Mouse (Mus musculus) forebrain, embryonic 11.5 days (tissue): ENCODE measurements around the gene Ccdc28b. TPM values are rescaled to one million over a fixed set of nuclear protein-coding genes. Genes with fewer than 3 reads are reported as not detected.

Source experiments
- ATAC-seq: fragments of 200-750 bp; cut with Nextera tagmentation; replicated peaks from 2 replicates; pipeline ENCODE4 v1.8.0; 2017; ENCODE audit warnings: moderate TSS enrichment; ENCODE audit not compliant: low FRiP score
- DNase-seq: peaks from one replicate; pipeline ENCODE4 v3.0.0-alpha.2; 2017; ENCODE audit warnings: low spot score
- H3K27ac ChIP-seq: fragments of 300-500 bp; sonication (generic); 2 replicates; pipeline ENCODE4 v1.5.1; 2014; ENCODE audit warnings: low read depth, low read length
- H3K27me3 ChIP-seq: fragments of 300-500 bp; sonication (generic); 2 replicates; pipeline ENCODE4 v1.6.1; 2014; ENCODE audit warnings: mild to moderate bottlenecking, low read length, mixed read lengths; ENCODE audit not compliant: control insufficient read depth, insufficient read depth
- H3K36me3 ChIP-seq: fragments of 300-500 bp; sonication (generic); 2 replicates; pipeline ENCODE4 v1.6.1; 2014; ENCODE audit warnings: mild to moderate bottlenecking, low read length, moderate library complexity, mixed read lengths; ENCODE audit not compliant: control insufficient read depth, insufficient read depth
- H3K4me1 ChIP-seq: fragments of 300-500 bp; sonication (generic); replicated peaks from 2 replicates; pipeline ENCODE4 v1.6.1; 2014; ENCODE audit warnings: low read length, mixed read lengths; ENCODE audit not compliant: control insufficient read depth, insufficient read depth
- H3K4me2 ChIP-seq: fragments of 300-500 bp; sonication (generic); 2 replicates; pipeline ENCODE4 v1.6.1; 2014; ENCODE audit warnings: low read depth, mild to moderate bottlenecking, low read length, moderate library complexity, mixed read lengths; ENCODE audit not compliant: severe bottlenecking
- H3K4me3 ChIP-seq: fragments of 300-500 bp; sonication (generic); 2 replicates; pipeline ENCODE4 v1.5.1; 2014; ENCODE audit warnings: low read depth, low read length
- H3K9ac ChIP-seq: fragments of 300-500 bp; sonication (generic); 2 replicates; pipeline ENCODE4 v1.6.1; 2014; ENCODE audit warnings: low read length
- H3K9me3 ChIP-seq: fragments of 300-500 bp; sonication (generic); 2 replicates; pipeline ENCODE4 v1.6.1; 2016; ENCODE audit warnings: low read length, mixed read lengths; ENCODE audit not compliant: control insufficient read depth
- WGBS: fragments of 180-500 bp; shearing (Covaris S2); extraction: QIAGEN DNeasy Blood & Tissue Kit; methylation state at CpG from one replicate; pipeline ENCODE4 v1.1.7; 2014; 5-methylcytosine and 5-hydroxymethylcytosine counted together
- polyA plus RNA-seq: library from polyadenylated mRNA; unstranded; fragments of >200 nt; fragmentation: Nextera tagmentation; extraction: Ambion mirVana; gene quantifications from 2 replicates; pipeline ENCODE4 v1.2.1, GENCODE M21; 2014

Gene Ccdc28b
- polyA plus RNA-seq, 1 experiment from 2014 or later: 57.6 TPM

- no peaks in the 10 kb centered on the region for H3K9me3 ChIP-seq
- no peaks in the 10 kb centered on the region for H3K27me3 ChIP-seq
- no peak overlapping the region for H3K4me3 ChIP-seq
- no peak overlapping the region for H3K27ac ChIP-seq
- DNase-seq: no peak
- H3K36me3 ChIP-seq: peaks cover 4% of the 10 kb centered on the region; the same call in 1 of the 2 replicates
- no peak for ATAC-seq
- 91% methylated on average over 4 of the region's 4 CpGs for WGBS
- H3K4me1 ChIP-seq: no peaks in the 10 kb centered on the region
- no peak overlapping the region for H3K9ac ChIP-seq
- no peak overlapping the region for H3K4me2 ChIP-seq
Observed at GRCm38 (mm10) chr4:129610026-129610425, 13.7 kb downstream of the Ccdc28b start.

GRCm38 (mm10) chr4:129609139-129609631, 14.6 kb downstream of the Ccdc28b start:
- Histone ChIP-seq H3K36me3 (peaks cover 4% of the 10 kb centered on the region; the same call in 1 of the 2 replicates), H3K9me3 (no peaks in the 10 kb centered on the region), H3K27me3 (no peaks in the 10 kb centered on the region), H3K27ac (no peak overlapping the region), H3K4me2 (no peak overlapping the region), H3K4me3 (no peak overlapping the region), H3K9ac (no peak overlapping the region), H3K4me1 (no peaks in the 10 kb centered on the region)
- WGBS: 86% methylated on average over 12 of the region's 12 CpGs
- ATAC-seq (no peak), DNase-seq (no peak)

- Histone ChIP-seq H3K4me2 (no peak overlapping the region), H3K27ac (no peak overlapping the region), H3K9ac (no peak overlapping the region), H3K27me3 (no peaks in the 10 kb centered on the region), H3K4me3 (no peak overlapping the region), H3K36me3 (peaks cover 4% of the 10 kb centered on the region; the same call in 1 of the 2 replicates), H3K4me1 (no peaks in the 10 kb centered on the region), H3K9me3 (no peaks in the 10 kb centered on the region)
- DNase-seq (peak; percentile 88), ATAC-seq (peak; percentile 75)
- WGBS: 41% methylated on average over 7 of the region's 7 CpGs
Observed at GRCm38 (mm10) chr4:129608426-129609025, 15.2 kb downstream of the Ccdc28b start.

- WGBS: under 1% methylated on average over 74 of the region's 74 CpGs
- Histone ChIP-seq H3K4me1 (peaks cover 3% of the 10 kb centered on the region; the same call in 1 of the 2 replicates), H3K27me3 (no peaks in the 10 kb centered on the region), H3K9me3 (no peaks in the 10 kb centered on the region), H3K27ac (no peak within 1 kb of the TSS), H3K36me3 (no peaks in the 10 kb centered on the region; the same call in 1 of the 2 replicates), H3K4me2 (peak within 1 kb of the TSS; percentile 81), H3K4me3 (peak within 1 kb of the TSS; percentile 98), H3K9ac (peak within 1 kb of the TSS; percentile 90)
- peak; percentile 89 for DNase-seq
- ATAC-seq: peak; percentile 87
Observed at GRCm38 (mm10) chr4:129600233-129601158, 23.3 kb downstream of the Ccdc28b start, which contains the start of the genes Eif3i and Tmem234. Gene Eif3i (minus strand): TSS chr4:129600648. Gene Tmem234 (plus strand): TSS chr4:129600668.

GRCm38 (mm10) chr4:129588865-129589264, 34.9 kb downstream of the Ccdc28b start:
- Histone ChIP-seq H3K4me1 (no peaks in the 10 kb centered on the region; the same call in 1 of the 2 replicates), H3K27ac (no peak overlapping the region), H3K27me3 (no peaks in the 10 kb centered on the region), H3K9me3 (no peaks in the 10 kb centered on the region), H3K36me3 (peaks cover 11% of the 10 kb centered on the region; the same call in 1 of the 2 replicates), H3K9ac (no peak overlapping the region), H3K4me2 (no peak overlapping the region), H3K4me3 (no peak overlapping the region)
- ATAC-seq (no peak), DNase-seq (no peak)
- 82% methylated on average over 4 of the region's 4 CpGs for WGBS

- Histone ChIP-seq H3K27me3 (no peaks in the 10 kb centered on the region), H3K36me3 (no peaks in the 10 kb centered on the region; the same call in 1 of the 2 replicates), H3K4me3 (no peak overlapping the region), H3K4me1 (no peaks in the 10 kb centered on the region; the same call in 1 of the 2 replicates), H3K9me3 (no peaks in the 10 kb centered on the region), H3K9ac (no peak overlapping the region), H3K27ac (no peak overlapping the region), H3K4me2 (no peak overlapping the region)
- 38% methylated on average over 1 of the region's 1 CpGs for WGBS
- no peak for ATAC-seq
- no peak for DNase-seq
Observed at GRCm38 (mm10) chr4:129586943-129587342, 36.8 kb downstream of the Ccdc28b start.

GRCm38 (mm10) chr4:129585773-129586172, 38.0 kb downstream of the Ccdc28b start:
- Histone ChIP-seq H3K27ac (no peak overlapping the region), H3K4me3 (0 out of 2 replicates have a peak overlapping the region, but pooled peaks have one; percentile 41), H3K9ac (no peak overlapping the region), H3K4me2 (no peak overlapping the region), H3K4me1 (no peaks in the 10 kb centered on the region; the same call in 1 of the 2 replicates), H3K9me3 (no peaks in the 10 kb centered on the region), H3K36me3 (no peaks in the 10 kb centered on the region), H3K27me3 (no peaks in the 10 kb centered on the region)
- ATAC-seq (no peak), DNase-seq (no peak)
- WGBS: 79% methylated on average over 9 of the region's 9 CpGs

GRCm38 (mm10) chr4:129584884-129585608, 38.7 kb downstream of the Ccdc28b start:
- ATAC-seq (peak; percentile 60), DNase-seq (peak; percentile 93)
- 3% methylated on average over 36 of the region's 36 CpGs for WGBS
- H3K27ac ChIP-seq: no peak overlapping the region
- peak overlapping the region; percentile 69 for H3K4me2 ChIP-seq
- no peaks in the 10 kb centered on the region; the same call in 1 of the 2 replicates for H3K4me1 ChIP-seq
- peak overlapping the region; percentile 61 for H3K9ac ChIP-seq
- H3K27me3 ChIP-seq: no peaks in the 10 kb centered on the region
- peak overlapping the region; percentile 41 for H3K4me3 ChIP-seq
- H3K36me3 ChIP-seq: no peaks in the 10 kb centered on the region
- H3K9me3 ChIP-seq: no peaks in the 10 kb centered on the region
